Mouse (Mus musculus) ES-E14 (cell line): Measurements from ENCODE around the gene Sf3b3. TPM values are rescaled to one million over a fixed set of nuclear protein-coding genes. Genes with fewer than 3 reads are reported as not detected.

Source experiments
- DNase-seq: peaks from one replicate; pipeline ENCODE4 v3.0.0-alpha.2; 2013; ENCODE audit warnings: low read depth, low spot score
- H3K27ac ChIP-seq: 2 replicates; pipeline ENCODE4 v1.5.1; 2012; ENCODE audit warnings: low read depth, mild to moderate bottlenecking, low read length, moderate library complexity, mixed read lengths; ENCODE audit not compliant: poor library complexity, insufficient read depth, severe bottlenecking
- H3K36me3 ChIP-seq: 2 replicates; pipeline ENCODE4 v1.6.1; 2012; ENCODE audit warnings: mild to moderate bottlenecking, low read length, moderate library complexity, mixed read lengths; ENCODE audit not compliant: control insufficient read depth, poor library complexity, insufficient read depth, severe bottlenecking
- H3K4me1 ChIP-seq, 2 experiments: fragments of 150-350 bp in 1 of 2; sonication (generic) in 1 of 2; 2 replicates each; pipeline ENCODE4 v1.6.1; 2012; ENCODE audit warnings: low read length in 2 of 2, mild to moderate bottlenecking in 1 of 2, mixed read lengths in 1 of 2; ENCODE audit not compliant: control insufficient read depth in 2 of 2, insufficient read depth in 2 of 2, poor library complexity in 1 of 2
- H3K4me3 ChIP-seq, 2 experiments: fragments of 150-350 bp in 1 of 2; sonication (generic) in 1 of 2; 2 replicates each; pipeline ENCODE4 v1.5.1; 2012; ENCODE audit warnings: low read length in 2 of 2, low read depth in 1 of 2, mild to moderate bottlenecking in 1 of 2, mixed read lengths in 1 of 2; ENCODE audit not compliant: insufficient read depth in 1 of 2, poor library complexity in 1 of 2, severe bottlenecking in 1 of 2
- H3K9ac ChIP-seq: 2 replicates; pipeline ENCODE4 v1.6.1; 2012; ENCODE audit warnings: low read depth, mild to moderate bottlenecking, low read length, mixed read lengths; ENCODE audit not compliant: poor library complexity, insufficient read depth, severe bottlenecking
- H3K9me3 ChIP-seq: fragments of 150-350 bp; sonication (generic); 2 replicates; pipeline ENCODE4 v1.6.1; 2012; ENCODE audit warnings: low read depth, mild to moderate bottlenecking, low read length; ENCODE audit not compliant: control insufficient read depth, insufficient read depth
- CHD2 ChIP-seq: IDR thresholded peaks from 2 replicates; pipeline ENCODE4 v1.6.1; 2014; ENCODE audit warnings: mild to moderate bottlenecking, low read depth, low read length, inconsistent platforms
- HCFC1 ChIP-seq: IDR thresholded peaks from 2 replicates; pipeline ENCODE4 v1.6.1; 2012; ENCODE audit warnings: low read length, inconsistent platforms, borderline replicate concordance; ENCODE audit not compliant: insufficient read depth
- MAFK ChIP-seq: IDR thresholded peaks from 2 replicates; pipeline ENCODE4 v1.6.1; 2014; ENCODE audit warnings: mild to moderate bottlenecking, low read depth, low read length, inconsistent platforms; ENCODE audit not compliant: insufficient read depth
- ZC3H11A ChIP-seq: IDR thresholded peaks from 2 replicates; pipeline ENCODE4 v1.6.1; 2012; ENCODE audit warnings: low read depth, mild to moderate bottlenecking, inconsistent platforms, low read length, borderline replicate concordance
- ZNF384 ChIP-seq: IDR thresholded peaks from 2 replicates; pipeline ENCODE4 v1.6.1; 2012; ENCODE audit warnings: low read depth, low read length, inconsistent platforms
- in situ Hi-C, 2 experiments: fragments of 600-800 bp; cut with MboI; formaldehyde crosslinking; loops; one replicate each; pipeline ENCODE4 v1.15.1; 2025; ENCODE audit warnings: low sequenced_read_pairs in 2 of 2, inconsistent platforms in 1 of 2; ENCODE audit not compliant: unreplicated experiment in 2 of 2
- total RNA-seq: library from RNA; depleted of rRNA; stranded (reverse); fragments of 300-350 nt; gene quantifications from 2 replicates; pipeline ENCODE4 v1.2.3, GENCODE M21; 2012

The Sf3b3 gene
- total RNA-seq, 1 experiment, result 210 TPM

DNA sequence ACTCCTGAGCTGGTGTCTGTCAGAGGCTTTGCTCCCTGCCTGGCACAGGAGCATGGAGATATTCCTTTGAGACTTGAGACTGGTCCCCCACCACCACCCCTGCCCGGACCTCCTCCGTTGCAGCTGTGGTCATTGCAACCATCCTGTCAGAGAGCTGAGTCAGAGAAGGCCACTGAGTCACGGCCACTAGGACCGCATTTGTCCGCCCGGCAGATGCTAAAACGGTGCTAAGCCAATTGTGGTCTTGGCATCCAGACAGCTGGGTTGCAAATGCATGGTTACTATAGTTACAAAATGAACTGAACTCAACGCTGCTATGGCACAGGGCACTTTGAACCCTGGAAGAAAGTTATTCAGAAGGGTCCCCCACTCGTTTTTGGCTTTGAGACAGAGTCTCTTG is 53.1 kb downstream of the Sf3b3 start:
- peaks cover 0 to 6% of the 10 kb centered on the region in 2 experiments; a peak in 1 of 4 replicates for H3K4me1 ChIP-seq
- no peak overlapping the region for H3K27ac ChIP-seq
- in situ Hi-C loops, result no loop called here
- H3K36me3 ChIP-seq, result no peaks in the 10 kb centered on the region
- no peak overlapping the region for H3K9ac ChIP-seq
- H3K9me3 ChIP-seq, result no peaks in the 10 kb centered on the region
- no peak overlapping the region for H3K4me3 ChIP-seq
- no peak for TF ChIP-seq MAFK
- TF ChIP-seq HCFC1, result no peak
- no peak for TF ChIP-seq CHD2
- TF ChIP-seq ZNF384, result no peak
- TF ChIP-seq ZC3H11A, result no peak
- DNase-seq, result no peak

DNA sequence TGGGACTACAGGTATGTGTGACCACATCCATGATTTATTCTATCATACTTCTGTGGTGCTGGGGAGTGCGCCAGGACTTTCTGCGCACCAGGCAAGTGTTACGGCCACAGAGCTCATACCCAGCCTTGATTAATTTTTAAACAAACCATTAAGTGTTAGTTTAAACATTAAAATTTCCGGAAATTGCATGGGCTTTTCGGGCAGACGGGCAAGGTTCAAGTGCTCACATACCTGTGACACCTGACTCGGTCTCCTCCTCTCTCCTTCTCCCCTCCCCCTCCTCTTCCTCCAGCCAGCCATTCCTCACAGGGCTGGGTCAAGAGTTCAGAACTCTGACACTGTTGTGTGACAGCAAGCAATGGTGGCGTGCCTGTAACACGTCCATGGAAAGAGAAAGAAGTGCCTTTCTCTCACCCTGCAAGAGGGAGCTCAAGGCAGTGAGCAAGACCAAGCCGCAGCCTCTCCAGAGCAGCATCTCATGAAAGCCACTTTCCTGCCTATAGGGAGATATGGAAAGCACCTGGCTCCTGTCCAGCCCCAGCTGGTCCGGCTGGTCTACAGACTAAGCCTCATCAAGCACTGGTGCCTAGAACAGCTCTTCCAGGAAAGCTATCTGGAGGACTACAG is 53.9 kb downstream of the Sf3b3 start:
- Histone ChIP-seq H3K9me3 (no peaks in the 10 kb centered on the region), H3K9ac (no peak overlapping the region), H3K27ac (no peak overlapping the region), H3K4me1 (peaks cover 0 to 6% of the 10 kb centered on the region in 2 experiments; a peak in 1 of 4 replicates), H3K4me3 (no peak overlapping the region), H3K36me3 (no peaks in the 10 kb centered on the region)
- in situ Hi-C loops, result no loop called here
- no peak for TF ChIP-seq HCFC1
- no peak for TF ChIP-seq CHD2
- no peak for TF ChIP-seq ZC3H11A
- no peak for TF ChIP-seq MAFK
- no peak for TF ChIP-seq ZNF384
- DNase-seq, result no peak

DNA sequence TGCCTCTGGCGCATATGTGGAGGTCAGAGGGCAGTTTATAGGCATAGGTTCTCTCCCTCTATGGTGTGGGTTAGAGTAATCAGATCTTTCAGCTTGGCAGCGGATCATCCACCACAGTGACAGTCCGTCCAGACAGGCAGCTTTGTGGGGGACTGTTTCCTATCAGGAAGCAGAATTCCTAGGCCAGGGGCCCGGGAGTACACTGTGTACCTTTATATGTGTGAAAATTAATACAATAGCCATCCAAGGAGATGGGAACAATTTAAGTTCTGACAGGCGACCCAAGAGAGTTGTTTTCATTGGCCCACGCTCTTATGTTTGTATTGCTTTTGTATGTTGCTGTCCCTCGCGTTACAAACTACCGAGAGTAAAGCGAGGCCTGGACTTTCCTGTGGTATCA is 55.4 kb downstream of the Sf3b3 start:
- no peak overlapping the region for H3K9ac ChIP-seq
- no peak for DNase-seq
- in situ Hi-C loops, result no loop called here
- peaks cover 0 to 6% of the 10 kb centered on the region in 2 experiments; a peak in 1 of 4 replicates for H3K4me1 ChIP-seq
- no peak overlapping the region for H3K27ac ChIP-seq
- no peaks in the 10 kb centered on the region for H3K9me3 ChIP-seq
- no peaks in the 10 kb centered on the region for H3K36me3 ChIP-seq
- H3K4me3 ChIP-seq, result no peak overlapping the region
- no peak for TF ChIP-seq ZNF384
- no peak for TF ChIP-seq ZC3H11A
- TF ChIP-seq CHD2, result no peak
- TF ChIP-seq MAFK, result no peak
- no peak for TF ChIP-seq HCFC1

DNA sequence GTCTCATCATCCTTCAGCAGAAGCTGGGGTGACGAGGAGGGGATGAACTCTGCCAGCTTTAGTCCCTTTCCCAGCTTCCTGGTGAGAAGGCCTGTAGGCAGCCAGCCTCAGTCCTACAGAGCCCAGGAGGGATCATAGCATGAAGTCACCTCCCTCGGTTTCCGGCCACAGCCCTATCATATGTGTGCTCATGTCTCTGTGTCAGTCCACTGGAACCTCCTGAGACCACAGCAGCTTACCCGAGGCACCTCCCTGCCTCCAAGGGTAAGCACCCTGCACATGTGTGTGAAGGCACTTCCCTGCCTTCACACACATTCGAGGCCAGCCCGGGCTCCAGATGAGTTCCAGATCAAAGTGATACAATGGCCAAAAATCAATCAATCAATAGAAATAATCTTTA is 56.3 kb downstream of the Sf3b3 start:
- peaks cover 0 to 9% of the 10 kb centered on the region in 2 experiments; a peak in 1 of 4 replicates for H3K4me1 ChIP-seq
- no peaks in the 10 kb centered on the region for H3K9me3 ChIP-seq
- H3K4me3 ChIP-seq, result no peak overlapping the region
- no peak for DNase-seq
- H3K27ac ChIP-seq, result no peak overlapping the region
- no peak overlapping the region for H3K9ac ChIP-seq
- H3K36me3 ChIP-seq, result no peaks in the 10 kb centered on the region
- TF ChIP-seq CHD2 (no peak), MAFK (no peak), ZNF384 (no peak), HCFC1 (no peak), ZC3H11A (no peak)
- in situ Hi-C loops, result no loop called here
